Mouse (Mus musculus) MEL (cell line): Measurements from ENCODE around the gene Arhgef25. TPM values are rescaled to one million over a fixed set of nuclear protein-coding genes. Genes with fewer than 3 reads are reported as not detected.

Source experiments
- polyA plus RNA-seq, 2 experiments: library from polyadenylated mRNA; stranded (reverse) in 1 of 2; unstranded in 1 of 2; fragments of >175 nt in 1 of 2; fragments of >200 nt in 1 of 2; gene quantifications; 2 replicates each; pipeline versions ENCODE4 v1.2.1 to v1.2.4; 2012; ENCODE audit warnings: low replicate concordance in 2 of 2, low read depth in 1 of 2; ENCODE audit not compliant: insufficient read length in 2 of 2, insufficient read depth in 1 of 2, missing spikeins in 1 of 2
- total RNA-seq: library from RNA; depleted of rRNA; stranded (reverse); fragments of 300-350 nt; gene quantifications from 2 replicates; pipeline ENCODE4 v1.2.3, GENCODE M21; 2012; rRNA removed

Gene Arhgef25
- total and polyA plus RNA-seq, 3 experiments = 16.9 to 44.6 TPM; not detected in 1

Other genes starting within 250 kb of the Arhgef25 start
- gene Ctdsp2, start 211.4 kb downstream of the Arhgef25 start, total RNA-seq = 16.7 and 19.3 TPM in 2 replicates
- 10 to 100 TPM in 1 of 2 experiments, not detected in 1; 69.3 TPM for gene Ctdsp2, start 211.4 kb downstream of the Arhgef25 start, polyA plus RNA-seq
- 10.1 and 21.6 TPM in 2 replicates for gene Avil, start 189.4 kb downstream of the Arhgef25 start, total RNA-seq
- gene Avil, start 189.4 kb downstream of the Arhgef25 start, polyA plus RNA-seq = 10 to 100 TPM; 16.0 to 49.7 TPM
- gene Tsfm, start 159.2 kb downstream of the Arhgef25 start, total RNA-seq = 88.9 and 90.0 TPM in 2 replicates
- gene Tsfm, start 159.2 kb downstream of the Arhgef25 start, polyA plus RNA-seq = 10 to 100 TPM in 1 of 2 experiments, not detected in 1; 84.7 TPM
- gene Mettl1, start 148.7 kb downstream of the Arhgef25 start, total RNA-seq = 32.6 and 35.3 TPM in 2 replicates
- 10 to 100 TPM in 1 of 2 experiments, not detected in 1; 67.3 TPM for gene Mettl1, start 148.7 kb downstream of the Arhgef25 start, polyA plus RNA-seq
- 0.27 and 0.42 TPM in 2 replicates for gene Eef1akmt3, start 148.6 kb downstream of the Arhgef25 start, total RNA-seq
- 1 to 10 TPM in 1 of 2 experiments, not detected in 1; 2.3 TPM for gene Eef1akmt3, start 148.6 kb downstream of the Arhgef25 start, polyA plus RNA-seq
- gene Cyp27b1, start 141.8 kb downstream of the Arhgef25 start, total RNA-seq = 0.23 TPM in 2 replicates
- under 1 TPM in 1 of 2 experiments, not detected in 1; 0.93 TPM for gene Cyp27b1, start 141.8 kb downstream of the Arhgef25 start, polyA plus RNA-seq
- gene March9, start 129.9 kb downstream of the Arhgef25 start, total RNA-seq = 2.1 and 2.3 TPM in 2 replicates
- gene March9, start 129.9 kb downstream of the Arhgef25 start, polyA plus RNA-seq = 1 to 10 TPM in 1 of 2 experiments, not detected in 1; 5.2 TPM
- gene Cdk4, start 126.5 kb downstream of the Arhgef25 start, total RNA-seq = 362 and 443 TPM in 2 replicates
- gene Cdk4, start 126.5 kb downstream of the Arhgef25 start, polyA plus RNA-seq = 1,000 to 10,000 TPM in 1 of 2 experiments, 100 to 1,000 TPM in 1; 843 to 1,325 TPM
- 49.7 and 57.2 TPM in 2 replicates for gene Tspan31, start 119.8 kb downstream of the Arhgef25 start, total RNA-seq
- gene Tspan31, start 119.8 kb downstream of the Arhgef25 start, polyA plus RNA-seq = 10 to 100 TPM in 1 of 2 experiments, not detected in 1; 63.1 TPM
- gene Agap2, start 114.8 kb downstream of the Arhgef25 start, total RNA-seq = 0.03 and 0.04 TPM in 2 replicates
- gene Agap2, start 114.8 kb downstream of the Arhgef25 start, polyA plus RNA-seq = under 1 TPM in 1 of 2 experiments, not detected in 1; 0.46 TPM
- gene Os9, start 69.0 kb downstream of the Arhgef25 start, total RNA-seq = 41.5 and 42.4 TPM in 2 replicates
- 10 to 100 TPM in 1 of 2 experiments, not detected in 1; 60.4 TPM for gene Os9, start 69.0 kb downstream of the Arhgef25 start, polyA plus RNA-seq
- gene B4galnt1, start 24.9 kb downstream of the Arhgef25 start, total RNA-seq = 23.7 and 24.6 TPM in 2 replicates
- gene B4galnt1, start 24.9 kb downstream of the Arhgef25 start, polyA plus RNA-seq = 10 to 100 TPM; 65.8 to 66.0 TPM
- 0.75 and 1.1 TPM in 2 replicates for gene Slc26a10, start 9.4 kb downstream of the Arhgef25 start, total RNA-seq
- 1 to 10 TPM in 1 of 2 experiments, not detected in 1; 1.3 TPM for gene Slc26a10, start 9.4 kb downstream of the Arhgef25 start, polyA plus RNA-seq
- gene Dtx3, start 5.6 kb upstream of the Arhgef25 start, total RNA-seq = 24.1 and 30.5 TPM in 2 replicates
- gene Dtx3, start 5.6 kb upstream of the Arhgef25 start, polyA plus RNA-seq = 100 to 1,000 TPM in 1 of 2 experiments, not detected in 1; 107 TPM
- 31.1 and 31.9 TPM in 2 replicates for gene Pip4k2c, start 21.5 kb upstream of the Arhgef25 start, total RNA-seq
- 10 to 100 TPM in 1 of 2 experiments, not detected in 1; 58.2 TPM for gene Pip4k2c, start 21.5 kb upstream of the Arhgef25 start, polyA plus RNA-seq
- 0.42 and 0.52 TPM in 2 replicates for gene Kif5a, start 73.3 kb upstream of the Arhgef25 start, total RNA-seq
- gene Kif5a, start 73.3 kb upstream of the Arhgef25 start, polyA plus RNA-seq = 1 to 10 TPM in 1 of 2 experiments, not detected in 1; 1.3 TPM
- gene Dctn2, start 76.3 kb upstream of the Arhgef25 start, total RNA-seq = 223 and 240 TPM in 2 replicates
- gene Dctn2, start 76.3 kb upstream of the Arhgef25 start, polyA plus RNA-seq = 100 to 1,000 TPM in 1 of 2 experiments, not detected in 1; 297 TPM
- 4.2 and 5.0 TPM in 2 replicates for gene Mbd6, start 98.9 kb upstream of the Arhgef25 start, total RNA-seq
- 10 to 100 TPM in 1 of 2 experiments, not detected in 1; 44.8 TPM for gene Mbd6, start 98.9 kb upstream of the Arhgef25 start, polyA plus RNA-seq
- gene Mars, start 121.7 kb upstream of the Arhgef25 start, total RNA-seq = 147 and 162 TPM in 2 replicates
- 100 to 1,000 TPM in 1 of 2 experiments, not detected in 1; 195 TPM for gene Mars, start 121.7 kb upstream of the Arhgef25 start, polyA plus RNA-seq
- 24.4 and 27.7 TPM in 2 replicates for gene Arhgap9, start 131.9 kb upstream of the Arhgef25 start, total RNA-seq
- gene Arhgap9, start 131.9 kb upstream of the Arhgef25 start, polyA plus RNA-seq = 10 to 100 TPM in 1 of 2 experiments, not detected in 1; 41.1 TPM
- gene Gli1, start 151.9 kb upstream of the Arhgef25 start, total RNA-seq = 1.3 and 1.4 TPM in 2 replicates
- gene Gli1, start 151.9 kb upstream of the Arhgef25 start, polyA plus RNA-seq = 1 to 10 TPM in 1 of 2 experiments, not detected in 1; 8.0 TPM
- gene Inhbe, start 164.3 kb upstream of the Arhgef25 start, total RNA-seq = not detected in 2 replicates
- gene Inhbe, start 164.3 kb upstream of the Arhgef25 start, polyA plus RNA-seq = under 1 TPM in 1 of 2 experiments, not detected in 1; 0.03 TPM
- gene Inhbc, start 180.3 kb upstream of the Arhgef25 start, total RNA-seq = not detected in 2 replicates
- not detected for gene Inhbc, start 180.3 kb upstream of the Arhgef25 start, polyA plus RNA-seq
- gene R3hdm2, start 190.2 kb upstream of the Arhgef25 start, total RNA-seq = 8.0 and 8.2 TPM in 2 replicates
- gene R3hdm2, start 190.2 kb upstream of the Arhgef25 start, polyA plus RNA-seq = 10 to 100 TPM in 1 of 2 experiments, not detected in 1; 60.6 TPM